Mouse (Mus musculus): ENCODE measurements around the gene Olfr273.
"Not testable (repeated sequence)": the region's sequence is repeated elsewhere in the genome, so short reads cannot be mapped to it uniquely, and the experiment has no call there.

Olfr273 gene

DNA sequence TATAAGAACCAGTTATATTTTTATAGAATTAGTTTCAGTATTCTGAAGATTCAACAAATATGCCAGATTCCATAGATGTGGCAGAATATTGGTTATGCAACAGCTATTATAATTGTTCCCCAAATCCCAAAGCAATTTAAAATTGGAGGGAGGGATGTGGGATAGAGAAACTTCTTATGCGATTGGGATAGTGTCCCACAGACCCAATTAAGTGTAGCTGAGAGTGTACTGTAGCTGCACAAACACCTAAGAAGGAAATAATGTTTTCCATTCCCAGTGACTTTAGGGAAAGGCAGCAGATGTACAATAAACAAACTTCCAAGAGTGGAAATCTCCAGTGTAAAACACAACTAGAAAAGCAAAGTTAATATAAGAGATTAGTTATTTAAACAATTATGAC is at the start of gene Olfr273:
Gene Olfr273 (minus strand): TSS at position 101 of the 400 bp plus-strand sequence.
- DNase-seq (ENCODE audit: low read depth, low spot score): no peak

DNA sequence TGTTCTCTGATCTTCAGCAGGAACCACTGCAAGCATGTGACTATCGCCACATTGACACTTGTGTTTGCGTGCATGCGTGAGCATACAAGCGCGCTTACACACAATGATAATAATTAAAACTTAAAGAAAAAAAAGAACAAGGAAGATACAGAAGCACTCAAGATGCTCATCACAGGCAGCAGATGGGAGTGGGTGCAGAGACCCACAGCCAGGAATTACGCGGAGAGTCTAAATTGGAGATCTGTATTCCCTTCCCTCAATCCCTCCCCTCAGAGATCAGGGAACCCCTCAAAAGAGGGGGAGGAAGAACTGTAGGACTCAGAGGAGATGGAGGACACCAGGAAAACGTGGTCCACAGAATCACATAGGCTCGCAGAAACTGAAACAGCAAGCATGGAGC is 5.1 kb upstream of the Olfr273 start:
- no peak for DNase-seq (ENCODE audit: low read depth, low spot score)

DNA sequence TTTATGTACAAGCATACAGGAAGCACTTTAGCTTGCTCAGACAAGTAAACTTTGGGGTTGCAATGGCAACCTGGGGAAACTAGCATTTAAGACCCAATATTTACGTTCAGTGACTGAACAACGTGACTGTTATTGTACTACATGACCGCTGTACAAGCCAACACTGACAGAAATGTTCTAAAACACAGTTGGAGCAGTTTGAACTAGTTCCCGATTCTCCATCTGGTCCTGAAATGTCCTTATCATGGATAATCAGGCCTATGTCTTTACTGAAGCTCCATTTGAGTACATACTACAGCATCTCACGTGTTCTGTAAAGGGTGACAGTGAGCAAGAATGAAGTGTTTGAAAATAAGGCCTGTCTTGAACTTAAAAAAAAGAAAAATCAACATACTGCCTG is 9.4 kb downstream of the Olfr273 start:
- DNase-seq (ENCODE audit: low read depth, low spot score): no peak

GRCm38 (mm10) chr4:52849039-52849635 is 9.9 kb downstream of the Olfr273 start:
- no peak for DNase-seq (ENCODE audit: low read depth, low spot score)

DNA sequence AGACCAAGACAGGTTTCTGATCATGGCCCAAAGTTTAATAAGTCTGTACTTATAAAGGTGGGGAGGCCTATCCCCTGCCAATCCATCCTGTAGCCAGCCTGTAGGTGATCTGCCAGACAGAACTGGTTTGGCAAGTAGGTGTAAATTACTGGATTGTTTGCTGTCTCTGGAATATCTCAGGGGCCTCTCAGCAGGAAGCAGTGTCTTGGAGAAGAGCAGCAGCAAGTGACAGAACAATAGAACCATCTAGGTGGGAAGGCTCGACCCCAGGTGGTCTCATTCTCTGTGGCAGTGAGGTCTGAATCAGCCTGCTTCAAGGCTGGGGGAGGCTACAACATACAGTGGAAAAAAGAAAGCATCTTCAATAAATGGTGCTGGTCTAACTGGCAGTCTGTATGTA is 13.6 kb downstream of the Olfr273 start:
- DNase-seq (ENCODE audit: low read depth, low spot score): not testable (repeated sequence)

DNA sequence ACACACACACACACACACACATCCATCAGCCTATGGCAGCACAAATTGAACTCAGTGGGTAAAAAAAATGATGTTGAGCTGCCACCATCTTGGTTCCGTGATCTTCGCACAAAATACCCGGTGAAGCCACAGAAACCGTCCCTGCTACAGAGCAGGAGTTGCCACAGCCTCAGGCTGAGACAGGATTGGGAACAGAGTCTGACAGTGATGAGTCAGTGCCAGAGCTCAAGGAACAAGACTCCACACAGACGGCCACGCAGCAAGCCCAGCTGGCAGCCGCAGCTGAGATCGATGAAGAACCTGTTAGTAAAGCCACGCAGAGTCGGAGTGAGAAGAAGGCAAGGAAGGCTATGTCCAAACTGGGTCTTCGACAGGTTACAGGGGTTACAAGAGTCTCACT is 37.7 kb downstream of the Olfr273 start:
- DNase-seq (ENCODE audit: low read depth, low spot score): no peak

GRCm38 (mm10) chr4:52814304-52814703 is 44.7 kb downstream of the Olfr273 start, which contains the start of gene Olfr275:
Olfr275 (plus strand) TSS chr4:52814604.
- DNase-seq (ENCODE audit: low read depth, low spot score): no peak

DNA sequence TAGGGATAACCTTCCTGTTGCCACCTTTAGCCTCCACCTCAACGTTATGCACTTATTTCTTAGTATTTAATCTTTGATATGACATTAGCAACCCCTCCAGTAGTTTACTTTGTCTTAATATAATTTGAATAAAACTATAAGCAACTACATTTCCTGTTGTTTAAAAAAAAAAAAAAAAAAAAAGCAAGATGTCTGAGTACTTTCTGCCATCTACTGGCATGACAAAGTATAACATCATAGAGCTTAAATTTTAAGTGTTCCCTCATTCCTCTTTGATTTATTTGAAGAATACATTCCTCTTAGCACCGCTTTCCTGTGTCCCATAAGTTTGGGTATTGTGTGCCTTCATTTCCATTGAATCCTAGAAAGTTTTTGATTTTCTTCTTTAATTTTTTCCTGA is 47.2 kb downstream of the Olfr273 start:
- peak; percentile 27 for DNase-seq (ENCODE audit: low read depth, low spot score)
